Mouse (Mus musculus): ENCODE measurements around the gene Mrpl22.
"Not testable (repeated sequence)": the region's sequence is repeated elsewhere in the genome, so short reads cannot be mapped to it uniquely, and the experiment has no call there.

DNA sequence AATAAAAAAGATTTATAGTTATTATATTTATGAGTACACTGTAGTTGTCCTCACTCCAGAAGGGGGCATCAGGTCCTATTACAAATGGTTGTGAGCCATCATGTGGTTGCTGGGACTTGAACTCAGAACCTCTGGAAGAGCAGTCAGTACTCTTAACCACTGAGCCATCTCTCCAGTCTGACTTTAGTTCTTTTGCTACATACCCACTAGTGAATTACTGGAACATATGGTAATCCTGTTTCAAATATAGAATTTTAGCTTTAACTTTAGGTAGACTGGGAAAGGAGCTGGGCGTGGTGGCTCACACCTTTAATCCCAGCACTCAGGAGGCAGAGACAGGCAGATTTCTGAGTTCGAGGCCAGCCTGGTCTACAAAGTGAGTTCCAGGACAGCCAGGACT lies 56.6 kb downstream of the Mrpl22 start:
- TF ChIP-seq CTCF, POLR2A (IDR thresholded peaks at IDR 0.05; ENCODE audit: extremely low read depth, insufficient read depth, low read length): not testable (repeated sequence)
